In the genomic region with DNA sequence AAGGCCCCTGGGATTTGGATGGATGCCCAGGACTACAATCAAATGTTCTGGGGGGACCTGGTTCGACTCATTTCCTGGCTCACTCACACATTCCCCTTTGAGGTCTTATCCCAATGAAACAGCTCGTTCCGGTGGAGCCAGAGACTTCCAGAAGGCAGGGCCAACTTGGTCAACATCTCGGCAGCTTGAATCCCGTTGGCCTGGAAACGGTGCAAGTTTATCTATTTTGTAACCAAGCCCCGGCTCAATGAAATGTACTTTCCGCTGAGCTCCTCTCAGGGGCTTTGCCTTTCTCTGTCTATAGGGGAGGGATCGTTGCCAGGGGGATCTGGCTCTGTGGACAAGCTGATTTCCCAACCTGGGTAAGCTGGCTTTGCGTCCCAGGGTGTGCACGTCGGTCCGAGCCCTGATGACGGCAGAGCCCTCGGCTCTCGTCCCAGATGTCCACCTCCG, we compare ENCODE assay signal across 8 mouse cellular contexts.
DNase-seq lines count a peak whose midpoint lies in the region; ATAC-seq lines count a peak whose summit lies in the region.

No protein-coding gene starts in this region.

- peaks cover 54% of the 10 kb centered on the region for H3K4me1 ChIP-seq in hindbrain, embryonic 10.5 days (replicated peaks)
- H3K4me1 ChIP-seq in hindbrain, embryonic 11.5 days (replicated peaks; ENCODE audit: control insufficient read depth, insufficient read depth, low read length) = peaks cover 24% of the 10 kb centered on the region
- peaks cover 37% of the 10 kb centered on the region for H3K4me1 ChIP-seq in intestine, embryonic 16.5 days (ENCODE audit: control insufficient read depth, insufficient read depth, low read length)
- peaks cover 49% of the 10 kb centered on the region for H3K4me1 ChIP-seq in midbrain, embryonic 11.5 days (ENCODE audit: control insufficient read depth, insufficient read depth, low read length)

- ATAC-seq in hindbrain, embryonic 11.5 days (ENCODE audit: low FRiP score) = no peak
- ATAC-seq in intestine, embryonic 16.5 days = peak; percentile 17; the same call in 1 of the 2 replicates
- peak; percentile 47 for ATAC-seq in midbrain, embryonic 11.5 days (ENCODE audit: low FRiP score)

- no peaks in the 10 kb centered on the region for H3K36me3 ChIP-seq in hindbrain, embryonic 10.5 days
- H3K36me3 ChIP-seq in hindbrain, embryonic 11.5 days (ENCODE audit: control insufficient read depth, insufficient read depth, low read length) = no peaks in the 10 kb centered on the region
- no peaks in the 10 kb centered on the region for H3K36me3 ChIP-seq in intestine, embryonic 16.5 days (ENCODE audit: control insufficient read depth, insufficient read depth, low read length)
- H3K36me3 ChIP-seq in midbrain, embryonic 11.5 days (ENCODE audit: control insufficient read depth, insufficient read depth, low read length) = no peaks in the 10 kb centered on the region

- H3K9ac ChIP-seq in hindbrain, embryonic 11.5 days (ENCODE audit: low read depth, low read length) = no peak overlapping the region
- 0 out of 2 replicates have a peak overlapping the region, but pooled peaks have one; percentile 15 for H3K9ac ChIP-seq in intestine, embryonic 16.5 days (ENCODE audit: low read depth, low read length)
- no peak overlapping the region for H3K9ac ChIP-seq in midbrain, embryonic 11.5 days (ENCODE audit: low read length)

- H3K27ac ChIP-seq in hindbrain, embryonic 10.5 days = peak overlapping the region; percentile 92; the same call in 1 of the 2 replicates
- H3K27ac ChIP-seq in hindbrain, embryonic 11.5 days (ENCODE audit: low read depth, low read length) = no peak overlapping the region
- H3K27ac ChIP-seq in intestine, embryonic 16.5 days (ENCODE audit: low read length) = peak overlapping the region; percentile 36; the same call in 1 of the 2 replicates
- H3K27ac ChIP-seq in midbrain, embryonic 11.5 days (ENCODE audit: low read depth, low read length) = peak overlapping the region; percentile 32; the same call in 1 of the 2 replicates

- peaks cover 53% of the 10 kb centered on the region for H3K27me3 ChIP-seq in hindbrain, embryonic 10.5 days (ENCODE audit: insufficient read depth, poor library complexity, severe bottlenecking)
- no peaks in the 10 kb centered on the region; the same call in 1 of the 2 replicates for H3K27me3 ChIP-seq in hindbrain, embryonic 11.5 days (ENCODE audit: control insufficient read depth, insufficient read depth, low read length)
- no peaks in the 10 kb centered on the region; the same call in 1 of the 2 replicates for H3K27me3 ChIP-seq in intestine, embryonic 16.5 days (replicated peaks; ENCODE audit: control insufficient read depth, insufficient read depth, low read length)
- no peaks in the 10 kb centered on the region for H3K27me3 ChIP-seq in midbrain, embryonic 11.5 days (ENCODE audit: control insufficient read depth, insufficient read depth, low read length)

- no peak overlapping the region for H3K4me3 ChIP-seq in hindbrain, embryonic 10.5 days
- H3K4me3 ChIP-seq in hindbrain, embryonic 11.5 days (ENCODE audit: low read depth, low read length) = no peak overlapping the region
- H3K4me3 ChIP-seq in intestine, embryonic 16.5 days (ENCODE audit: low read length) = no peak overlapping the region
- H3K4me3 ChIP-seq in midbrain, embryonic 11.5 days (ENCODE audit: low read depth, low read length) = no peak overlapping the region

- no peaks in the 10 kb centered on the region for H3K9me3 ChIP-seq in hindbrain, embryonic 10.5 days
- H3K9me3 ChIP-seq in hindbrain, embryonic 11.5 days (ENCODE audit: control insufficient read depth, low read length) = no peaks in the 10 kb centered on the region
- H3K9me3 ChIP-seq in intestine, embryonic 16.5 days (ENCODE audit: control insufficient read depth, low read length) = no peaks in the 10 kb centered on the region
- H3K9me3 ChIP-seq in midbrain, embryonic 11.5 days (ENCODE audit: control insufficient read depth, low read length) = no peaks in the 10 kb centered on the region

- 62% methylated on average over 17 of the region's 17 CpGs for WGBS in hindbrain, embryonic 10.5 days
- 81% methylated on average over 17 of the region's 17 CpGs for WGBS in hindbrain, embryonic 11.5 days
- 18% methylated on average over 17 of the region's 17 CpGs for WGBS in intestine, embryonic 16.5 days
- 30% methylated on average over 17 of the region's 17 CpGs for WGBS in midbrain, embryonic 11.5 days

- DNase-seq in hindbrain, embryonic 10.5 days (ENCODE audit: low spot score) = no peak
- no peak for DNase-seq in hindbrain, embryonic 11.5 days (ENCODE audit: low spot score)
- peak; percentile 84 for DNase-seq in adrenal gland, postnatal 10 days
- peak; percentile 98 for DNase-seq in heart, adult 11 months
- peak; percentile 92 for DNase-seq in midbrain, embryonic 11.5 days (ENCODE audit: low spot score, missing footprints)
- no peak for DNase-seq in B cell, adult 2 months
- DNase-seq in c-Kit-positive CD71-positive TER-119-positive erythroid progenitor cells, embryonic 14.5 days (ENCODE audit: low spot score) = no peak

- H3K4me2 ChIP-seq in hindbrain, embryonic 11.5 days (replicated peaks; ENCODE audit: low read depth, low read length) = no peak overlapping the region
- H3K4me2 ChIP-seq in intestine, embryonic 16.5 days (ENCODE audit: low read depth, low read length) = no peak overlapping the region
- no peak overlapping the region for H3K4me2 ChIP-seq in midbrain, embryonic 11.5 days

Comparison
In these comparisons a context has a peak if more than half of its experiments do, and no peak if none do; other contexts are left out.
1. DNase-seq: peak in adrenal gland, postnatal 10 days (single experiment), heart, adult 11 months (single experiment) and midbrain, embryonic 11.5 days (single experiment); none in hindbrain, embryonic 10.5 days (single experiment), hindbrain, embryonic 11.5 days (single experiment), B cell, adult 2 months (0 of 2) and c-Kit-positive CD71-positive TER-119-positive erythroid progenitor cells, embryonic 14.5 days (single experiment).